Mouse (Mus musculus) Patski (cell line): ENCODE results near the gene Mturn. TPM values are rescaled to one million over a fixed set of nuclear protein-coding genes. Genes with fewer than 3 reads are reported as not detected.

Source experiments
- ATAC-seq: fragments of 100-300 bp; one replicate; pipeline ENCODE4 v1.8.0; 2021
- CTCF ChIA-PET: fragments of 350-600 bp; sonication (Branson Sonifier 250); formaldehyde crosslinking; loops from one replicate; lab custom pipeline; 2022; ENCODE audit warnings: inconsistent platforms; lab: Charles Lee
- POLR2A ChIA-PET: fragments of 350-600 bp; sonication (Branson Sonifier 250); formaldehyde crosslinking; loops from one replicate; lab custom pipeline; 2022; ENCODE audit warnings: antibody characterized with exemption, inconsistent platforms; lab: Charles Lee
- DNase-seq: peaks from one replicate; pipeline ENCODE4 v3.0.0-alpha.2; 2011; ENCODE audit warnings: low read depth, low spot score
- H3K27me3 ChIP-seq: fragments of 371-371 bp; one replicate; pipeline ENCODE4 v1.5.1; 2021
- CTCF ChIP-seq: fragments of 100-300 bp; IDR thresholded peaks from one replicate; pipeline ENCODE4 v1.5.1; 2021
- in situ Hi-C: fragments of 300-500 bp; cut with MboI; formaldehyde crosslinking; loops from 3 replicates; pipeline ENCODE4 v1.11.1; 2018; ENCODE audit warnings: low pct_unique_long_range_greater_than_20kb, mixed read lengths
- polyA plus RNA-seq: library from polyadenylated mRNA; unstranded; gene quantifications from one replicate; pipeline ENCODE4 v1.2.3, GENCODE M21; 2021

Mturn gene
- polyA plus RNA-seq, 1 experiment from 2014 or later: 3.6 TPM

DNA sequence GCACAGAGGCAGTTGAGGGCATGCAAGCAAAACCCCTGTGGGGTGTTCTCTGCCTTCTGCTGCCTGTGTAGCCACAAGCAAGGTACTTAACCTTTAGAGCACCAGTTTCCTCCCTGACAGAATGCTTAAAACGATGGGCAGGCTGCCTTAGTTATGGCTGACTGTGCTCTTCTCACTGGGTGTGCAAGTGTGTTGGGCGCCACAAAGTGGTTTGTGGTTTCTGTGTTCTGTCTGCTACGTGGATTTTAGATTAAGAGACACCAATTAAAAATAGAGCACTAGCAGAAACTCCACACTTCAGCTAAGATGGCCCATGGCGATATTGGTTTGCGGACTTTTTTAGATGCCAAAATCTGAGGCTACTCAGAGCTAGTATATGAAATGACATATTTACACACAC, 3.7 kb downstream of the Mturn start:
- no peak for TF ChIP-seq CTCF
- ChIA-PET CTCF (interaction anchor here (1.2 kb wide), 1 partner anchor 29 kb away, joined by 3 read pairs; no protein-coding TSS in a partner anchor), POLR2A (no interaction called here)
- in situ Hi-C loops: no loop called here
- no peak for DNase-seq
- no peak for ATAC-seq
- no peaks in the 10 kb centered on the region for H3K27me3 ChIP-seq

DNA sequence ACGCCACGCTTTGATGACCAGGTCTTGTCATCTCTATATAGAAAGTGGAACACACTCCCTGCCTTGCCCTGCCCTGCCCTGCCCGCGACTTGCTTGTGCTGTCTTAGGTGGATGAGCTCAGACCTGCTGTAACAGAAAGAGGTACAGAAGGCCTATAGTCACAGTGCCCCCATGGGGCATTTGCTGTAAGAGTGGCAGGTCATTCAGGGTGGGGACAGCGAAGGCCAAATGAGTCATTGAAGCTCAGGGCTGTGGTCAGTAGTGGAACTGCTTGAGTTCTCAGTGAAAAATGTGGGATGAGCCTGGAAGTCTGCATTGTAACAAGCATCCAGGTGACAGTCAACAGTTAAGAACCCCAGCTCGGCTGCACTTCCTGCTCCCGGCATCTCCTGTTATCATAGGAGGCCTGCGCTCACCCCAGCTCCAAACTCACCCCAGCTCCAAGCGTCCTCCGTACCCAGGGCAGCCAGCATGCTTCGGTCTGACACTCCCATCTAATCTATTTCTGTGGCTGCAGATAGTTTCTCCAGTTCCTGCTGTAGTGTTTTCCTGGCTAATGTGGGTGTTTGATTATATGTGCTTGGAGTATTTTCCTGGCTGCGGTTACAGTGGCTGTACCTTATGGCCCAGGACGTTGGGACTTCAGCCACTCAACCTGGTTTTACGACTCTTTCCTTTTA, 4.4 kb downstream of the Mturn start:
- ChIA-PET CTCF (interaction anchor here (1.2 kb wide), 1 partner anchor 30 kb away, joined by 3 read pairs; no protein-coding TSS in a partner anchor), POLR2A (no interaction called here)
- H3K27me3 ChIP-seq: no peaks in the 10 kb centered on the region
- DNase-seq (no peak), ATAC-seq (no peak)
- in situ Hi-C loops: no loop called here
- no peak for TF ChIP-seq CTCF

DNA sequence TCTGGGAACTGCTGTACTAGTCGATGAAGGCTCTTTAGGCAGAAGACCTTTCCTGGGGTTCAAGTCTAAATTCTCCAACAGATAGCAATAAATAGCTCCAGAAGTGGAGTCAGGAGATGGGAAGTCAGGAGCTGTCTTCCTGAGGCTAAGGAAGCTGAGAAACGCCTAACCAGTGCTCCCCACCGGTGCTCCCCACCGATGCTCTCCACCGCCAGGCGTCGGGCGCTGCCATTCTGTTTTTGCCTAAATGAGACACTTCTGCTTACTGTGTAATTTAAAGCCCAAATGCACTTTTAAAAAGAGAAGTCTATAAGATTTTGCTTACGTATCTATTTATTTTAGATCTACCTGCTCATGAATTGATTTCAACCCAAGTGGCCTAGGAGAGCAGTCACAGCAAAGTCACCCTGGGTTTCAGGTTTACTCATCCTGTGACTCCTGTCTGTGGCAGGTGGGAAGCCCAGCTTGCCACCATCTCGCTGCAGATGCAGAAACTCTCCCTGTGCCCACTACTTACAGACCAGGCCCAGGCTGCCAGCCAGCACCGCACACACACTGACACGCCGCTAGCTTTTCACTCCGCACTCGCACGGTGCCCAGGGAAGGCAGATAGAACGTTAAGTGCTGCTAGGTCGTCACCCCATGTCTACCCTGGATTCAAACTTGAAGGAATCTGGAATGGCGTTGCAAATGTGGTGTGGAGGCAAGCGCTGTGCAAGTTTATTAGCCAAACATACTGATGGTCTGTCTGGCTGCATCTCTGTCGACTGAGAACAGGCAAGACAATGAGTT, 5.7 kb downstream of the Mturn start:
- ATAC-seq: no peak
- ChIA-PET CTCF (no interaction called here), POLR2A (no interaction called here)
- no peak for DNase-seq
- in situ Hi-C loops: no loop called here
- no peak for TF ChIP-seq CTCF
- H3K27me3 ChIP-seq: no peaks in the 10 kb centered on the region

DNA sequence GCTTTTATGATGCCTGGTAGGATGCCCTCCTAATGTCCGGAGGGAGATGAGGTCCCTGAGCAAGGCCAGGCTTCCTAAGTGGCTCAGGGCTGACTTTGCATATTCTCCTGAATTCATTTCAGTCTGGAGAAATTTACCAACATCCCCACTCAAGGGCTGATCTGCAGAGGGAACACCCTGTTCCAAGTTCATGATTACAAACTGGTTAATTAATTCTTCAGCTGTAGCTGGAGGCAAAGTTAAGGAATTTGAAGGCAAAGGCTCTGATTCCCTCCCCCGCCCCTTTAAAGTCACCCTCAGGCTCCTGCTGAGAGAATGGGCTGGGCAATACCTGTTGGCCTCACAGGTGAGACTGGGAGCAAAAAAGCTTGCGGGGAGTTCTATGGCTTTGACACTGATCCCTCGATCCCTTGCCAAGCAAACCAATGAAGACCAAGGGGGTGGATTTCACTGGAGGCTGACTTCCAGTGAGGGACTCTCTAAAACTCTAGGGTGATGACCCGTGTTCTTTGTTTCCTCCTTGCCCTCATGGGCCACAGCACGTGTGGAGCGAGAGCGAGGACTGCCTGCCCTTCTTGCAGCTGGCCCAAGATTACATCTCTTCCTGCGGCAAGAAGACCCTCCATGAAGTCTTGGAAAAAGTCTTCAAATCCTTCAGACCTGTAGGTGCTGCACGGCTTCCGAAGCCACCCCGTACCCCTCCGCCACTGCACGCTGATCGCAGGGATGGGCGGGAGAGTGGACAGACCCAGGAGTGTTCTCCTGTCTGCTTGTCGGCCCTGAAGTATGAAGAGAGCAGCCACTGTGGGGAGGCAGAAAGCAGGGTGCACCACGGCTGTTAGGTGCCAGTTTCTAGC, 7.3 kb downstream of the Mturn start:
- ChIA-PET CTCF (no interaction called here), POLR2A (no interaction called here)
- ATAC-seq: no peak
- no peak for TF ChIP-seq CTCF
- no peak for DNase-seq
- in situ Hi-C loops: no loop called here
- no peaks in the 10 kb centered on the region for H3K27me3 ChIP-seq

DNA sequence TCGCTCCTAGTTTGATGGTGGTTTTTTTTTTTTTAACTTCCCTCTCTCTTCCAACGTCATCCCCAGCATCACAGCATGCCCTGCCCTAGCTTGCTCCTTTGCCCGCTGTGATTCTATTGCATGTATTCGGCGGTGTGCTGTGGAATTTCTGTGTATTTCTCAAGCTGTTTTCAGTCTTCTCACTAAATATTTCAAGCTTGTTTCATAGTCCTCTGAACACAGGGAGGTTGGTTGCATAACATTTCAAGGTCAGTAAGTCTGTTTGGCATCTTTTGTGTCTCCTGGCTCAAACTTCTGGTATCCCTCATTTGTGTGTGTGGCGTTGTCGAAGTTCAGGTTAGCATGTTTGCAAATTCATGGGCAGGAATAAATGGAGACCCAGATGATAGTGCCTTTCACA, 8.3 kb downstream of the Mturn start:
- ChIA-PET CTCF (no interaction called here), POLR2A (interaction anchor here (0.5 to 0.6 kb wide), 2 partner anchors 95 to 667 kb away, joined by 4 to 5 read pairs; no protein-coding TSS in a partner anchor)
- in situ Hi-C loops: no loop called here
- no peak for TF ChIP-seq CTCF
- no peaks in the 10 kb centered on the region for H3K27me3 ChIP-seq
- ATAC-seq (no peak), DNase-seq (no peak)

DNA sequence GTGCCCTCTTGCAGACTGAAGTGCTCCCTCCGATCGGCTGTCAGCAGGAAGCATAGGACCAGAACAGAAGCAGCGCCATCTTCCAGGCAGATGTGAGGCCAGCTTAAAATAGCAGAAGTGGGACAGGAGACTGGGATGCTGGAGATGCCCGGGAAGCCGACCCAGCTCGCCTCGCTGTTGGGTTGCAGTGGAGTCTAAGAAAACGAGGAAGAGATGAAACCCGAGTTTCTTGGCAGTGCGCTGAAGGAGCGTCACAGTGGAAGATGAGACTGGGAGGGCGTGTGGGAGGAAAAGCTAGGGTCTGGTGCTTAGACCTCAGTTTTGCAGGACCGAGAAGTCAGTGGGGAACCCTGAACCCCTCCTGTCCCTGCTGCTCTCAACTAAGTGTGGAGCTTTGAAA, 9.4 kb downstream of the Mturn start:
- CTCF ChIA-PET: no interaction called here
- in situ Hi-C loops: no loop called here
- DNase-seq (no peak), ATAC-seq (no peak)
- POLR2A ChIA-PET: no interaction called here
- TF ChIP-seq CTCF: no peak
- no peaks in the 10 kb centered on the region for H3K27me3 ChIP-seq

DNA sequence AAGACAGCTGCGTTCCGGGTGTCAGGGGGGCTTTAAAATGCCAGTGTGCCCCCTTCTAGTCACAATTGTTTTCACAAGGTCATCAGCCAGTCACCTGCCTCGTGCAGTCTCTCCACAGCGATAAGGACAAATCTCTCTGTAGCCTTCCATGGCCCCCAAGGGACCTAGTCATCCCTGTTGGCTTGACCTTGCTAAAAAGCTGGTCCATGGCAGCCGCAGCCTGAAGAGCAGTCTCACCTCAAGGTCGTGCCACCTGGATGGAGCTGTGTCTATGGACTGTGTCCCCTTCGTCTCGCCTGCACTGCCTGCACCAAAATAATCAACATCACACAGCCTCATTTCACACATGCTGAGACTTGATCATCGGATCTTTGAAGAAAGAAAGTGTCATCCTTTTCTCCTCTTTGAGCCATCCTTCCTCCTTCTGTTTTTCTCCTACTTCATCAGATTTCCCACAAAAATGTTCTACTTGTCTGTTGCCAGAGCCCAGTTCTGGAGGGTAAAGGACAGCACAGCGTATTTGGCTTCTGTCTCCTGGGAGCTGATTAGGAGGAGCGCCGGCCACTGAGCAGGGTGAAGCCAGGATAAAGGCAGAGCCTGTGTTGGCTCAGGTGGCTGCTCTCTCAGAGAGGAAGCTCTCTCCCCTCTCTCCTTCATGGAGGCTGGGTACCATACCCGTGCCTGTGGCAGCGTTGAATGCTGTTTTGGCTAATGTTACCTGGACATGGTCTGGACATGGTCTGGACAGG, 10.1 kb downstream of the Mturn start:
- no peak for DNase-seq
- TF ChIP-seq CTCF: no peak
- in situ Hi-C loops: no loop called here
- CTCF ChIA-PET: no interaction called here
- no peak for ATAC-seq
- POLR2A ChIA-PET: no interaction called here
- no peaks in the 10 kb centered on the region for H3K27me3 ChIP-seq

DNA sequence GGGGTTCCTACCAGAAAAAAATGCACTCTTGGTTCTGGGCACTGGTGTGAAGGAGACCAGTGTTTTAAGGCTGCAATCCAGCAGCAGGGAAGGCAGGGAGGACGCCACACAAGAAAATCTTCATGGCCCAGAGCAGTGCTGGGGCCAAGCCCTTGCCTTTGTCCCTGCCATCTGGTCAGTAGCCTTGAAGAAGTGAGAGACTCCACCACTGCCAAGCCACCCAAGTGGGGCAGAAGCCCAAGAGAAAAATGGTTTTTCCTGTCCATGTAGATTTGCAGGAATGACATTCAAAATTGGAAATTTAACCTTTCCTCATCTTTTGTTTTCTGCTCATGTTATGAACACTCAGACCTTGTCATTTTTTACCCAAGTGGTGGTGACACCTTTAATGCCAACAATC, 10.8 kb downstream of the Mturn start:
- no peak for DNase-seq
- ChIA-PET POLR2A (no interaction called here), CTCF (no interaction called here)
- no peaks in the 10 kb centered on the region for H3K27me3 ChIP-seq
- no peak for ATAC-seq
- in situ Hi-C loops: no loop called here
- no peak for TF ChIP-seq CTCF

DNA sequence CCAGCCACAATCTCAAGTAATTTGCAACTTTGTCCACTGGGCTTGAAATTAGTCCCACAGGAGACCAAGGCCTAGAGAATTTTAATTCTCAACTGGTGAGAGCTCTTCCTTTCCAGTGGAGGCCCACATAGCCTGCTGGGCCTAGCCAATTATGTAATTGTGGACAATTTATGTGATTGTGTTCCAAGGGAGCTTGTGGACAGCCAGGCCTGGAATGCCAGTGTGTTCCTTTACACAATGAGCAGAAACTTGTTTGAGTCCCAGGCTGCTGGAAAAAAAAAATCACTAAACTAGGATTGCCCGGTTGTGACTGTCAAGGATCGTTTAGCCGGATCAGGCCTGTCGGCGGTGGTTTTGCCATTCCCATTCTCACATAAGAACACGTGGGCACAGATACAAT, 11.9 kb downstream of the Mturn start:
- POLR2A ChIA-PET: no interaction called here
- TF ChIP-seq CTCF: no peak
- CTCF ChIA-PET: no interaction called here
- ATAC-seq (no peak), DNase-seq (no peak)
- in situ Hi-C loops: no loop called here
- H3K27me3 ChIP-seq: no peaks in the 10 kb centered on the region
